In genomic region chr13:102816689-102817088, GRCm38 (mm10) we compare ENCODE assay signal across 17 mouse cellular contexts.
"Had no signal": no experiment of that assay in that cellular context is flagged by ENCODE, and none has a peak within 500 bp of the region (broad histone marks: within the 10 kb centered on the region; RNA-seq: fewer than 3 reads in every experiment).

No protein-coding gene starts in this region.

- H3K27ac ChIP-seq: hindbrain, postnatal 0 days; kidney, postnatal 0 days; left cerebral cortex, adult 2 months; limb, embryonic 15.5 days; neural tube, embryonic 13.5 days; stomach, embryonic 15.5 days had no signal

- DNase-seq: kidney, adult 11 months; kidney, adult 9 months; kidney, postnatal 4 days; lung, embryonic 14.5 days; lung, postnatal 36 days; retina, postnatal 1 day; right cerebral cortex, postnatal 4 days; thymus, adult 2 months; thymus, postnatal 36 days had no signal

- H3K9ac ChIP-seq: limb, embryonic 15.5 days; lung, embryonic 14.5 days; neural tube, embryonic 13.5 days; stomach, embryonic 15.5 days had no signal

- H3K9me3 ChIP-seq: limb, embryonic 15.5 days; neural tube, embryonic 13.5 days; stomach, embryonic 15.5 days had no signal

- ATAC-seq: hindbrain, postnatal 0 days; midbrain, embryonic 16.5 days had no signal

- H3K36me3 ChIP-seq: limb, embryonic 15.5 days; neural tube, embryonic 13.5 days; stomach, embryonic 15.5 days had no signal

- H3K27me3 ChIP-seq: limb, embryonic 15.5 days; neural tube, embryonic 13.5 days; stomach, embryonic 15.5 days had no signal

- H3K4me2 ChIP-seq: limb, embryonic 15.5 days; lung, embryonic 14.5 days; midbrain, embryonic 11.5 days; neural tube, embryonic 13.5 days; stomach, embryonic 15.5 days had no signal

- H3K4me3 ChIP-seq: left cerebral cortex, adult 2 months; limb, embryonic 15.5 days; neural tube, embryonic 13.5 days; stomach, embryonic 15.5 days had no signal

- H3K4me1 ChIP-seq: limb, embryonic 15.5 days; stomach, embryonic 15.5 days had no signal
